Mouse (Mus musculus): Measurements from ENCODE around the gene Sdhaf1.

Gene Sdhaf1

DNA sequence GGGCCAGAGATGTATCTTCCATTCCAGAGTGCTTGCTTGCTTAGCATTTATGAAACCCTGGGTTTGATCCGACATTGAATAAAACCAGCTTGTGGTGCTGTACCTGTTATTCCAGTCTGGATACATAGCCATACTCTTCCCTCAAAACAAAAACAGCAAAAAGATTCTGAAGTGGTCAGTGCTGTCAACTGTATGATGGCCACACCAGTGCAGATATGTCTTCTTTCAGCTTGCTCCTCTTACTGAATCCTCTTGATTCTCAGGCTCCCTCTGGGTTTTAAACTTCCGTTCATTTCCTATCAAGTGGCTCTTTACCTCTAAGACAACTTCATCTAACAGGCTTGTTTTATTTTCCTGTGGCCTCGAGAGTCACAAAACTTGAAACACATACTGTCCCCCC lies at the start of gene Sdhaf1:
Gene Sdhaf1 (minus strand): TSS at position 101 of the 400 bp plus-strand sequence.
- no peak for DNase-seq (ENCODE audit: low spot score)

DNA sequence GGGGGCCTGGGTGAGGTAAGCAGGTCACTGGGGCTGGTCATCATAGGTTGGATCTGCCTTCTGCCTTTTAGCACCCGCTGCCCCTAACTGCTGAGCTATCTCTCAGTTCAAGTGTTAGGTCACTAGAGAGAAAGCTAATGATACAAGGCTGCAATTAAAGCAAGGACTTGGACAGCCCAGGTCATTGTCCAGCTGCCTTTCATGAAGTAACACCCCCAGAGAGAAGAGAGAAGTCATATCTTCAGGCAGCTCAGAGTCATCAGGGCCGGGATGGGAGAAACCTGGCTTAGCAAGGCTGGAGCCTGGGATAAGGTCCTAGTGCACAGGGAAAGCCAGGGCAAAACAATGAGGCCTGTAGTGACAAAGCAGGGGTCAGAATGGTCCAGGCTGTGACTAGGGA lies 43.8 kb upstream of the Sdhaf1 start:
- no peak for DNase-seq (ENCODE audit: low spot score)

DNA sequence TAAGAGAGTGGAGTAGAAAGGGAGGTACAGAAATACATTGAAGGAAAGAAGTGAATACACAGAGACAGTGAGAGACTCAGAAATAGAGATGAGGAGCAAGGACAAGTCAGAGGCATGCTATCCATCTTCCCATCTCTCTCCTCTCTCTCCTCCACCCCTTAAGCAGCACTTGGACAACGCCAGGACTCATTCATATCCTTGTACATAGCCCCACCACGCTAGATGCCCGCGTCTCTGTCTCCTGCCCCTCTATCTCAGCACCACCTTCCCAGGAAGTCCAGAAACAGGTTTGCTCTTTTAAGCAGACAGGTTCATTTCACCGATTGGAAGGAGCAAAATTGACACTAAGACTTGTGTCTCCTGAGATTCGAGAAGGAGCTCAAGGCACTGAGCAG lies 39.6 kb upstream of the Sdhaf1 start:
- DNase-seq (ENCODE audit: low spot score) = no peak

DNA sequence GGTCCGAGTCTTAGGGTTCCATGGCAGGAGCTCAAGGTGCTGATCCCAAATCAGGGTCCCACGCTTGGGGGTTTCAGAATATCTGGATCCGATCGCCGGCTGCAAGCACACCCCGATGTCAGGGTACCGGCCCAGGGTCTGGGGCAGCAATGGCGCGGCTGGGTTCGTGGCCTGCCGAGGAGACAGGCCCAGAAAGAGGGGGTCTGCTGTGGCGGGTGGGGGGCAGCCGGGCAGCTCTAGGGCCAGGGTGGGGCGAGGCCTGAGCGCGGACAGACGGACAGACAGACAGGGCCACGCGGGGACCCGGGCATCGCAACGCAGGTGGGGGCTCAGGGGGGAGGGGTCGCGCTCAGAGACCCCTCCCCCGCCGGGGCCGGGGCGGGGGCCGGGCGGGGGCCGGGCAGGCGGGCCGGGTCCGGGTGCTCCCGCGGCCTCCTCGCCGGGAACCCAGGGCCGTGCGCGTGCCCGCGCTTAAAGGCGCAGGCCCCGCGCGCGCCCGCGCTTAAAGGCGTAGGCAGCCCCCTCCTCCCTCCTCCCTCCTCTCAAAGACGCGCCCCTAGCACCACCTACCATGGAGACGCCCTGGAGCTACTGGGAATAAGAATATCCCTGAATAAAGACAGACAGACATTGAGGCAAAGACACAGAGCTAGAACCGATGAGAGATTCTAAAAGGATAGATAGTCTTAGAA lies 39.1 kb upstream of the Sdhaf1 start, which contains the start of gene Lrfn3:
Gene Lrfn3 (minus strand): TSS at position 121 of the 692 bp plus-strand sequence.
- peak; percentile 53 for DNase-seq (ENCODE audit: low spot score)

DNA sequence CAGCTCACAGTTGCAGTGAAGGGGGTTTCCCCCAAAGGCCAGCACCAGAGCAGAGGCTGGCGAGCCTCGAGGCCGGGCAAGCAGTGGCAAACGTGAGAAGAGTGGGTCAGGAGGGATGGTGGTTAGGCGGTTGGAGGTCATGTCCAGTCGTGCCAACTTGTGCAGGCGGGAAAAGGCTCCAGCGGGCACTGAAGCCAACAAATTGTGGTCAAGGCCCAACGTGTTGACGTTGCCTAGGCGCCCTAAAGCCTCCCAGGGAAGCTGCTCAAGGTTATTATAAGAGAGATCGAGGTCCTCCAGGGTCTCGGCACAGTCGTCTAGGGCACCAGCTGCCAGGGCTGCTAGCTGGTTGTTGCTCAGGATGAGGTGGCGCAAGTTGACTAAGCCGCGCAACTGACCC lies 36.3 kb upstream of the Sdhaf1 start:
- DNase-seq (ENCODE audit: low spot score) = no peak

DNA sequence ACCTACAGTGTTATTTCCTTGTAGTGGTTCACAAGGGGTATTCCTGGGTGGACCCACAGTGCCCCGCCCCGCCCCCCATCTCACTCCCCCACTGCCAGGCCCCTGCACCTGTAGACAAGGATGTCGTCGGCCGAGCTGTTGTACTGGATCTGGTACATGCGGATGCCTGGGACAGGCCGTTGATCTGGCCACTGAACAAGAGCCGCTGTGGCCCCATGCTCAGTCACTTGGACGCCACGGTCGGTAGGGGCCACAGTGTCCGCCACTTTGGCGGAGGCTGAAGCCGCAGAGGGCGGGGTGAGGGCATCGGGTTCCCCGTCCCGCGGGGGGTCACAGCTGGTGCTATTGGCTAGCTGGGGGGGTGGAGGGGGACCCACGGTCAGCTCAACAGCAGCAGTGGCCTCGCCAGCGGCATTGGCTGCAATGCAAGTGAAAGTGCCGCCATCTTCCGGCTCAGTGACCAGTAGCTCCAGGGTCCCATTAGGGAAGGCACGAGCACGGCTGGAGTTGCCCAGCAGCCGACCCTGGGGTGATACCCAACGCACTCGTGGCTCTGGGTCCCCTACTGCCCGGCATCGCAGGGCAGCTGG lies 35.7 kb upstream of the Sdhaf1 start:
- no peak for DNase-seq (ENCODE audit: low spot score)

DNA sequence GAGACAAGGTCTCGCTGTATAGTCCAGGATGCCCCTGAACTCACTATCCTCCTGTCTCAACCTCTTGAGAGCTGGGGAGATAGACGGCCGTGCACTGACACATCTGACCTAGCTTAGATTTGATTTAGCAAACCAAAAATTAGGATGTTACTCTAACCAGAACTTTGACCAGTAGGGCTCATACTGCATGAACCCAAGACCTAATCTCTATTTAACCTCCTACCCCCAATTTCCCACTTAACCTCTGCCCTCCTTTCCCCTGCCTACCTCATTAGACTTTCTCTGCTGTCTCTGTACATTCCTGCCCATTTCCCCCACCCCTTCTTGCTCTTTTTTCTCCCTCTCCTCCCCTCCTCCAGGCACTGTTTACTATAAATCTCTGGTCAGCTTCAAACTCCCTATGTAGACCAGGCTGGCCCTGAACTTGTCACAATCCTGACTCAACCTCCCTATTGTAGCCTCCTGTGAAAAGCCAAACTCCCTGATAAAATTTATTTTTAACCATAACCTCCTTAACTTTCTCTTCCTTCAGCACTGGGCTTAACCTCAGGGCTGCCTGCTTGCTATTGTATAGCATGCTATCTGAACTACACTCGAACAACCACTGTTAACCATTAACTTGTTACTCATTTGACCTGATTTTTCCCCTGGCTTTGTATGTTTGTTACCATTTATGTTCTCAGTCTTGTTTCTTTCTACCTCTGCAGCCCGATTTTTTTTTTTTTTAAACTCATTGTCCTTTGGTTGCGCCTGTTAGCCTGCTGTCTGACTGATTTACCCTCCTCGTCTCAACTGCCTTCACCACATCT lies 34.9 kb upstream of the Sdhaf1 start:
- DNase-seq (ENCODE audit: low spot score) = no peak

DNA sequence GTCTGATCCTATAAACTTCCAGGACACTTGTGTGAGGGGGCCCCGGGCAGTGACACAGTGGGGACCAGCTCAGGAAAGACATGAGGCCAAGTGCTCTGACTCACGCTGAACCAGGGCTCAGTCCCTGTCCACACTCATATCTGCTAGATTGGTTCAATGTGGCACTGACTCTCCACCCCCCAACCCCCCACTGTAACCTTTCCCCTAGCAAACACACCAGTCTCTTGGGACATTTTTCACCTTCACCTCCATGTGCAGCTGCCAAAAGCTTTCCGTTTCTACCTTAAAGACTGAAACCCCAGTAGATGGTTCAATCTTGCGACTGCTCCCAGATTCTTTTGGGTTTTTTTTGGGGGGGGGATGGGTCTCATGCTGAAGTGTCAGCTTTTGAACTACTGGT lies 30.4 kb upstream of the Sdhaf1 start:
- DNase-seq (ENCODE audit: low spot score) = no peak

DNA sequence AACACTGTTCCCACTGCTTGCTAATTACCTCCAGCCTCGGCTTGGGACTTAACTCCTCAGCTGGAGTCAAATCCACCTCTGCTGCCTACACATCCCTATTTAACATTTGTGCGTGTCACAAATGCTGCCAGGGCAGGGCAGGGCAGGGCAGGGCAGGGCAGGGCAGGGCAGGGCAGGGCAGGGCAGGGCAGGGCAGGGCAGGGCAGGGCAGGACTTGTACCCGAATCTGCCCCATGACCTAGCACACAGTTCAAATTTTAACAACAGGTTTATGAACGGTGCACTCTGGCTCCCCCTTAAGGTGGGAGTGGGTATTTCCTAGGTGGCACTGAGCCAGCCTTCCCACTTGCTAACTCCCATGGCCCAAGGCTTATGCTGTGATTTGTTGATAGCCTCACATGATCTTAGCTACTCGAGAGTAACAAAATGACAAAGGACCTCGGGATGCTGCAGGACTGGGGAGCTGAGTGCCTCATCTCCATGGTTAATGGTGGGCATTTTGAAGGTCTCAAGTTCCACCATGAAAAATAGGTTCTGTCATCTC lies 29.7 kb upstream of the Sdhaf1 start:
- DNase-seq (ENCODE audit: low spot score) = peak; percentile 47

DNA sequence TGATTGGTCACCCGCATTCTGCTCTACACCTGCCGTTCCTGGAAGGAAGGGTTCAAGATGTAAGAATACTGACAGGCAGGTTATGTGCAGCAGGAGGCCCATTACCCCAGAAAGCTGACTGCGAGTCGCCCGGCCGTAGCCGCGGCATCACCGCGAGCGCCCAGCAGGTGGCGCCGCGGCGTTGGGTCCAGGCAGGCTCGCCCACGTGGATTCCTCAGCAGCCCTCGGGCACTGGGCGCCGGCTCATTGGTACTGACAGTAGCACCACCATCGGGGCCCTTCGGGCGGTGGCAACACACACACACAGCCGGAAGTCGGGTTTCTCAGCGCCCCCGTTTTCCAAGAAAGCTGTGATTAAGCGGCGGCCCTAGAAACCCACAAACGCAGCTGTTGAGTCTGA lies 24.1 kb upstream of the Sdhaf1 start:
- peak; percentile 68 for DNase-seq (ENCODE audit: low spot score)

DNA sequence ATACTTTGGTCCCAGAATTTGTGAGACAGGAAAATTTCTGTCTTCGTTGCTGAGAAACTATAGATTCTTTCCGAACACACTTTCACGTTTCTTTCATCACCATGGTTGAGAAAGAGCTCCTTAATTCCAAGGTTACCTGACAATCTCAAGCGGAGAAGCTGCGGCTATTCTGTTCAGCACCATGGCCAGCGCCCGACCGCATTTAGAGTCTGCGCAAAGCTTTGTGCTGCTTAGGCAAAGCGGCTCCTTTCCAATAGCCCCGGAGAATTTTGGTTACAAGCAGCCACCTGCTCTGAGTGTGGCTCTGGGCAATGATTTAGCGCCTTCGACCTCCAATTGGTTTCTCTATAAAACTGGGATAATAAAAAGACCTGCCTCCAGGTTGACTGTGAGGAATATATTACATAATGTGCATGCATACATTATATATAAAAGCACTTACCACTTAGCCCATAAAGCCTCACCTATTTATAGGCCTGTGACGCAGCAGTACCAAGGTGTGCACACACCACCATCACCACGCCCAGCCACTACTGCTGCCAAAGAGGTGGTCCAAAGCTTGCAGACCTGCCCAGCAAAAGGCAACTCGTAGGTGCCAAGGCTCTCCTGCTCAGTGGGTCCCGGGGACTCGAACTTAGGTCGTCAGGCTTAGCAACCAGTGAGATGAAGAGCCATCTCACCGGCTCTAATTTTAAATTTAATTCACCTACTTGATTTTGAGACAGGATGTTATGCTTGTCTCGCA lies 23.1 kb upstream of the Sdhaf1 start:
- DNase-seq (ENCODE audit: low spot score) = peak; percentile 73

DNA sequence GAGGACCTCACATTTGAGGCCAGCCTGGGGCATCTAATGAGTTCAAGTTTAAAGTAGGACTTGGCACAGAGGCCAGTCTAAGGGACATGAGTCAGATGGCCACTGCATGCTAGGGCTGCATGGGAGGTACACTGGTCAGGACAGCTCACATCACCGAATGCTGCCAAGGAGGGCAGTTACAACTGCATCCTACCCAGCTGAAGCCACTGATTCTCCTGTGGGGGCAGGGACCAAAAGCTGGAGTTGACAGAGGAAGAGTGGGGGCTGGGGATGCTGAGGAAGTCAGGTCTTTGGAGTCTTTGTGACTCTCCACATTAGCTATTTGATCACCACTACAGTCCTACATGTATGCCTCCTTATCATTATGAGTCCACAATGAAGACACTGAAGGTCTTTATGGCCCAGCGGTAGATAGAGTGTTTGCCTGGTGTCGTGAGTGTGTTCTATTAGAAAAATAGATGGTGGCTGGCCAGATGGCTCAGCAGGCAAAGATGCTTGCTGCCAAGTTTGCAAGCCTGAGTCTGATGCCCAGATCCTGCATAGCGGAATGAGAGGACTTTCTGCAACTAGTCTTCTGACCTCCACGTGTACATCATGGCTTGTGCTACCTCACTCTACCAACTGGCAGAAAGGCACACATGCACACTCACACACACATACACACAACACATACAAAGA lies 15.9 kb upstream of the Sdhaf1 start:
- DNase-seq (ENCODE audit: low spot score) = no peak

DNA sequence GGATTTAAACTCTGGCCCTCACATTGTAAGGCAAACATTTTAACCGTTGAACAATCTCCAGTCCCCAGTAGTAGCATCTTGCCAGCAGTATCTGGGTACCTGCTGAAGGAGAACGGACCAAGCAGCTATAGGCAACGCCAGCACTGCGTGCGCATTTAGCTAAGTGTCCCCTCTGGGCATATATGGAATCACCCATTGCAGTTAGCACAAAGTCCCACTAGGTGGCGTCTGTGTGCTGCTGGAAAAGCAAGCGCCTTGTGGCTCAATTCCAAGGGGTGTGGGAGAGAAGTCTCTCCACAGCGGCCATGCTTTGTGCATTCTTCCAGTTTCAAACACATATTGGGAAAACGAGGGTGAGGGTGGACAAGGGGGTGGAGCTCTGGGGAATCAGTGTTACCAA lies 12.7 kb upstream of the Sdhaf1 start:
- peak; percentile 78 for DNase-seq (ENCODE audit: low spot score)

DNA sequence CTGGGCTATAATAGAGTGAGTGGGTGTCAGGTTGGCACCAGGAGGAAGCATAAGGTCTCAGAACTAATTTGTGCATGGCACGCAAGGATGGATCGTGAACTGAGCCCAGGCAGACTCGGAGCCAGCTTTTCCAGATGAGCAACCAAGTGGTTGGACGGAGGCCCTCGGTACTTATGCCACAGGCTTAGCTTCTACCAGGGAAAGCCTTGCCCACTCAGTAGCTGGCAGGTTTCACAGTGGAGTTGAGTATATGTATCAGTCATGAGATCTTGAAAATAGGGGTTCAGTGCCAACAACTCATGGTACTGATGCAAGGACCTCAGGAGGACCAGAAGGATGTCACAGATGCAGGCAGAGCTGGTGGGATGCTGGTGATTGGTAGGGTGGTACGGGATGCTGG lies 12.0 kb upstream of the Sdhaf1 start:
- no peak for DNase-seq (ENCODE audit: low spot score)

DNA sequence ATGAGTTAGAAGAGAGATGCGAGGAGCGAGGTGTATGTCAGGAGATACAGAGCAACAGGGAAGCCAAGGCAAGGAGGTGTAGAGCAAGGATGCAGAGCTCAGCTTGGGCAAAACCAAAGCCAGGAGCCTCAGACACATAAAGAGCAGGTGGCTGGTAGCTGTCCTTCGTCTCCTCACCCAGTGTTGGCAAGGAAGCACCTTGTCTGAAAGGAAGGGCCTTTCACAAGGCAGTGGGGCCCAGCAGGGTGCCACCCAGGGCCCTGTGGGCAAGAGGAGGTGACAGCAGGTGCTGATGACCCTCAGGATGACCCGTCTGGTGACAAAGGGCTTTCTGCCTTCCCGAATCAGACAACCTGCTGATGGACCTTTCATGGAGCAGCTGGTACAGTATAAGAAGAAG lies 10.9 kb upstream of the Sdhaf1 start:
- no peak for DNase-seq (ENCODE audit: low spot score)

DNA sequence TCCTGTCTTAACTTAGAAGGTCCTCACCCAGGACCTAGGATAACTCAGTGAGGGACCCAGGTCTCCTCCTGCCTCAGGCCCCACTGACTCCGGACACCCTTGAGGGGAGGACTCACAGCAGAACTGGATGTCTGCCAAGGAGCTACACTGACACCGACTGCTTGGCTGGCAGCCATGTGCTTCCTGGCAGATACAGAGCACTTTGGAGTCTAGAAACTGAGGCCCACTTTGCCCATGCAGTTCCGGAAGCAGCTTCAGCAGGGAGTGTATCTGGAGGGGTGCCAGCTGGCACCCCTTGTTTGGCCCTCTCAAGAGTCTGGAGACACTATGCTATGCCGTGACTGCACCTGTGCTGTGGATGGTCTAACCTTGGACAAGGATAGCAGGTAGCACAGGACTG lies 9.7 kb upstream of the Sdhaf1 start:
- DNase-seq (ENCODE audit: low spot score) = peak; percentile 68

DNA sequence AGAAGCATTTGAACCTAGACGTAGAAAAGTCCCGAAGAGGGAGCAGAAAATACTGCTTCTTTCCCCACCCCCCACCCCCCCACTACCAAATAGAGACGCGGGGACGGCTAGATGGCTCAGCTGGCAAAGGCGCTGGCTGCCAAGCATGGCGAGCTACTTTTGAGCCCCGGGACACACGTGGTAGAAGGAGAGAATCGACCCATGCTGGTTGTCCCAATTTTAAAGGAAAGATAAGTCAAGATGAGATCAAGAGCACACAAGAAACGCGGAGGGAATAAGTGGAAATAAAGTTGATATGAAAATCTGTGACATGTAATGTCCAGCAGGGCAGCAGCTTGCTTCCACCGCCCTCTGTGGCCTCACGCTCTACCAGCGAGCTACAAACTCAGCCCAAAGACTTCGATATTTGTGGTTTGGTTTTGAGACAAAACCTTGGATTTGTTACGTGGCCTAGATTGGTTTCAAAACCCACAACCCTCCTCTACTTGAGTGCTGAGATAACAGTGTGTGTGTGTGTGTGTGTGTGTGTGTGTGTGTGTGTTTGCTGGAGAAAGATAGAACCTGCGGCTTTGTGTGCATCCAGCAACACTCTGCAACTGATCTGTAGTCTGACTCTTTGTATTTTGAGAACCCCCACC lies 9.0 kb upstream of the Sdhaf1 start:
- DNase-seq (ENCODE audit: low spot score) = no peak

DNA sequence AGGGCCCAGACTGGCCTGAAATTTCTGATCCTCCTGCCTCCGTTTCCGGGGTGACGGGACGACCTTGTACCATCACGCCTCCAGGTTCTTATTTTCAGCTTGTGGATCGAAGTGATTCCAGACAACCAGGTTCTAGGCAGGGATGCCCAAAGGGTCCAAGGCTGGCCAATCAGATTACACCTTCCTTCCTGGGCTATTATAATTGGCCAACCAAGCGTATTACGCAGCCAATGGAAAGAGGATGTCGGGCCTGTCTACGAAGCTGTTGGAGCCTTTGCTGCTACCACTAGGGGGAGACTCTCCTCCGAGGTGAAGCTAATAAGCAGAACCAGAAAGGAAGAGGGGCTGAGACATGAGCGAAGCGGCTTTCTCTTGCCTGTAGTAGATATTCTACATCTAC lies 8.2 kb upstream of the Sdhaf1 start:
- DNase-seq (ENCODE audit: low spot score) = peak; percentile 57

DNA sequence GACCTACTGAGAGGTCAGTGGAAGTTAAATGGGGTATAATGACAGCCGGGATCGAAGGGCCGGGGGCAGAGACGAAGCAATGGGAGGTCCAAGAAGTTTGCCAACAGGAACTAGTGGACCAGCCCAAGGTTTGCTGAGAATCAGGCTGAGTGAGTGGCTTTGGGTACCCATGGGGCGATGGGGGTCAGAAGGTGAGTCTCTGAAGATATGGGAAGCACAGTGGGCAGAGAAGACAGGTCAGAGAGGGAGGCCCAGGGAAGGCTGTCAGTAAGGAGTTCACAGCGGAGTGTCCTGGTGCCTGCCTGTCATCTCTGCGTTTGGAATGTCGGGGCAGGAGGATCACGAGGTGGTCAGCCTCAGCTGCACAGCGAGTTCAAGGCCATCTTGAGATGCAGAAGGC lies 4.7 kb upstream of the Sdhaf1 start:
- DNase-seq (ENCODE audit: low spot score) = no peak

DNA sequence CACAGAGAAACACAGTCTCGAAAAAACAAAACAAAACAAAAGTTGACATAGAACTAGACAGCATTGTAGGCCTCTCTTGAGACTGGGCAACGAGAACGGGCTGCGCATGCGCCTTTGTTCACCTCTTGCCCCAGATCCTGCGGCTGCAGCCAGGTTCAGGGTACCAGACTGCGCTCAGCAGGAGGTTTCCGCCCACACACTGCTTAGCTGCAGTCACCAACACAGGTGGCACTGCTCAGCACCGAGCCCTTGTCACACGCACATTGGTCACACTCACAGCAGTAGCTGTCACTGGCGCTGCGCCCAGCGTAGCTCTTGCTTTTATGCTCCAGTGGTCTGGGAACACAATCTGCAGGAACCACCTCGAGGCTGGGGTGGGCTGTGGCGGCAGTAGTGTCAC lies 3.4 kb upstream of the Sdhaf1 start:
- no peak for DNase-seq (ENCODE audit: low spot score)

DNA sequence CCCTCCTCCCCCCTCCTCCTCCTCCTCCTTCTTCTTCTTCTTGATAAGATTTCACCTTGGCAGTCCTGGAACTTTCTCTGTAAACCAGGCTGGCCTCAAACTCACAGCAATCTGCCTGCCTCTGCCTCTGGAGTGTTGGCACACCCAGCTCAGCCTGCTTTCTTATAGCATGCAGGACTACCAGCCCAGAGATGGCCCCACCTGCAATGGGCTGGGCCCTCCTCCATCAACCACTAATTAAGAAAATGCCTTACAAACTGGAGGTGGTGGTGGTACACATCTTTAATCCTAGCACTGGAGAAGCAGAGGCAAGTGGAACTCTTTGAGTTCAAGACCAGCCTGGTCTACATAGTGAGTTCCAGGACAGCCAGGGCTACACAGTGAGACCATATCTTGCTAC lies 2.7 kb upstream of the Sdhaf1 start:
- DNase-seq (ENCODE audit: low spot score) = no peak
